In genomic region chr8:122666827-122667226, GRCm38 (mm10) we compare ENCODE assay signal across 8 mouse cellular contexts. TPM values are rescaled to one million over a fixed set of nuclear protein-coding genes. Genes with fewer than 3 reads are reported as not detected.
DNase-seq lines count a peak whose midpoint lies in the region; ATAC-seq and TF ChIP-seq lines count a peak whose summit lies in the region.

No protein-coding gene starts in this region.

- DNase-seq in lung, postnatal 10 days: peak; percentile 47
- DNase-seq in lung, adult 18-20 months: no peak
- no peak for DNase-seq in hindbrain, postnatal 0 days (ENCODE audit: low spot score)
- DNase-seq in liver, postnatal 0 days: peak; percentile 44
- DNase-seq in thymus, adult 2 months: peak; percentile 67
- DNase-seq in cerebellum, adult 11-12 months: no peak
- no peak for DNase-seq in cerebellum, postnatal 36 days

- peak overlapping the region; percentile 41; the same call in 1 of the 2 replicates for H3K4me2 ChIP-seq in embryonic facial prominence, embryonic 13.5 days
- H3K4me2 ChIP-seq in hindbrain, postnatal 0 days (ENCODE audit: low read depth, low read length): no peak overlapping the region
- H3K4me2 ChIP-seq in liver, postnatal 0 days (ENCODE audit: low read depth, low read length): peak overlapping the region; percentile 51

- no peak overlapping the region for H3K4me3 ChIP-seq in embryonic facial prominence, embryonic 13.5 days
- H3K4me3 ChIP-seq in hindbrain, postnatal 0 days (ENCODE audit: low read length): no peak overlapping the region
- 0 out of 2 replicates have a peak overlapping the region, but pooled peaks have one; percentile 1 for H3K4me3 ChIP-seq in liver, postnatal 0 days (ENCODE audit: low read depth, low read length)
- H3K4me3 ChIP-seq in thymus, adult 2 months (ENCODE audit: control insufficient read depth, insufficient read depth, low read length): 0 out of 2 replicates have a peak overlapping the region, but pooled peaks have one; percentile 10

- WGBS in embryonic facial prominence, embryonic 13.5 days: 49% methylated on average over 12 of the region's 12 CpGs
- 53% methylated on average over 12 of the region's 12 CpGs for WGBS in hindbrain, postnatal 0 days
- WGBS in liver, postnatal 0 days (ENCODE audit: insufficient replicate concordance): 24% methylated on average over 12 of the region's 12 CpGs
- WGBS in thymus, adult 2 months: 4% methylated on average over 12 of the region's 12 CpGs

- ATAC-seq in embryonic facial prominence, embryonic 13.5 days (ENCODE audit: insufficient number of reproducible peaks, insufficient read depth, low FRiP score, low TSS enrichment, low read depth): no peak
- no peak for ATAC-seq in hindbrain, postnatal 0 days
- peak; percentile 31; the same call in 1 of the 2 replicates for ATAC-seq in liver, postnatal 0 days

- H3K9ac ChIP-seq in embryonic facial prominence, embryonic 13.5 days: 0 out of 2 replicates have a peak overlapping the region, but pooled peaks have one; percentile 32
- no peak overlapping the region for H3K9ac ChIP-seq in hindbrain, postnatal 0 days (replicated peaks; ENCODE audit: low read length)
- no peak overlapping the region for H3K9ac ChIP-seq in liver, postnatal 0 days (replicated peaks)

- peak overlapping the region; percentile 45 for H3K27ac ChIP-seq in embryonic facial prominence, embryonic 13.5 days
- H3K27ac ChIP-seq in hindbrain, postnatal 0 days: peak overlapping the region; percentile 66
- H3K27ac ChIP-seq in liver, postnatal 0 days (ENCODE audit: low read depth): peak overlapping the region; percentile 60
- peak overlapping the region; percentile 54 for H3K27ac ChIP-seq in thymus, adult 2 months (ENCODE audit: control insufficient read depth, insufficient read depth, low read length)

- 0 out of 2 replicates have a peak, but pooled peaks have one; percentile 6 for TF ChIP-seq POLR2A in thymus, adult 2 months (IDR thresholded peaks at IDR 0.05; ENCODE audit: control insufficient read depth, extremely low read depth, insufficient read depth, low read length, poor library complexity)

- TF ChIP-seq CTCF in hindbrain, postnatal 0 days (IDR thresholded peaks at IDR 0.05; ENCODE audit: low read depth): no peak
- TF ChIP-seq CTCF in liver, postnatal 0 days (IDR thresholded peaks at IDR 0.05; ENCODE audit: low read depth): no peak
- TF ChIP-seq CTCF in thymus, adult 2 months (IDR thresholded peaks at IDR 0.05; ENCODE audit: borderline replicate concordance, control insufficient read depth, extremely low read depth, insufficient read depth, low read length, poor library complexity): no peak

- peaks cover 64% of the 10 kb centered on the region for H3K4me1 ChIP-seq in embryonic facial prominence, embryonic 13.5 days
- H3K4me1 ChIP-seq in hindbrain, postnatal 0 days (ENCODE audit: insufficient read depth, low read length): peaks cover 32% of the 10 kb centered on the region
- peaks cover 27% of the 10 kb centered on the region for H3K4me1 ChIP-seq in liver, postnatal 0 days (ENCODE audit: insufficient read depth)
- H3K4me1 ChIP-seq in thymus, adult 2 months (replicated peaks; ENCODE audit: control insufficient read depth, insufficient read depth, low read length): peaks cover 50% of the 10 kb centered on the region

- H3K36me3 ChIP-seq in embryonic facial prominence, embryonic 13.5 days: no peaks in the 10 kb centered on the region
- H3K36me3 ChIP-seq in hindbrain, postnatal 0 days (ENCODE audit: insufficient read depth, low read length): no peaks in the 10 kb centered on the region
- H3K36me3 ChIP-seq in liver, postnatal 0 days (replicated peaks; ENCODE audit: insufficient read depth, low read length): no peaks in the 10 kb centered on the region
- H3K36me3 ChIP-seq in thymus, adult 2 months (ENCODE audit: control insufficient read depth, insufficient read depth, low read length): no peaks in the 10 kb centered on the region

- TF ChIP-seq EP300 in liver, postnatal 0 days (IDR thresholded peaks at IDR 0.05; ENCODE audit: low read depth): no peak

- H3K27me3 ChIP-seq in embryonic facial prominence, embryonic 13.5 days: peaks cover 40% of the 10 kb centered on the region
- no peaks in the 10 kb centered on the region for H3K27me3 ChIP-seq in hindbrain, postnatal 0 days (ENCODE audit: insufficient read depth, low read length)
- H3K27me3 ChIP-seq in liver, postnatal 0 days (ENCODE audit: insufficient read depth, low read length): no peaks in the 10 kb centered on the region
- H3K27me3 ChIP-seq in thymus, adult 2 months (ENCODE audit: control insufficient read depth, insufficient read depth, low read length): no peaks in the 10 kb centered on the region

- H3K9me3 ChIP-seq in embryonic facial prominence, embryonic 13.5 days: no peaks in the 10 kb centered on the region
- H3K9me3 ChIP-seq in hindbrain, postnatal 0 days (ENCODE audit: low read length): no peaks in the 10 kb centered on the region
- H3K9me3 ChIP-seq in liver, postnatal 0 days (ENCODE audit: low read length): no peaks in the 10 kb centered on the region

RNA-seq across cellular contexts. Expression of gene Cbfa2t3, which starts 32.1 kb away (rescaled TPM):
- polyA plus RNA-seq in embryonic facial prominence, embryonic 13.5 days (2015; fragmentation: Nextera tagmentation; extraction: Ambion mirVana): 4.6 TPM in 2 replicates
- total RNA-seq in hindbrain, postnatal 0 days (2014; rRNA removed): 9.2 and 10.0 TPM in 2 replicates
- polyA plus RNA-seq in hindbrain, postnatal 0 days (2015; fragmentation: Nextera tagmentation; extraction: Ambion mirVana): 12.4 and 12.6 TPM in 2 replicates
- polyA plus RNA-seq in liver, postnatal 0 days (2015; fragmentation: Nextera tagmentation; extraction: Ambion mirVana): 2.1 and 2.4 TPM in 2 replicates
- 62.3 and 76.8 TPM in 2 replicates for polyA plus RNA-seq in thymus, adult 2 months (2012; rRNA removed)

RNA-seq across cellular contexts. Expression of gene Pabpn1l, which starts 44.3 kb away (rescaled TPM):
- polyA plus RNA-seq in embryonic facial prominence, embryonic 13.5 days (2015; fragmentation: Nextera tagmentation; extraction: Ambion mirVana): not detected in 2 replicates
- not detected in 2 replicates for total RNA-seq in hindbrain, postnatal 0 days (2014; rRNA removed)
- not detected in 2 replicates for polyA plus RNA-seq in hindbrain, postnatal 0 days (2015; fragmentation: Nextera tagmentation; extraction: Ambion mirVana)
- polyA plus RNA-seq in liver, postnatal 0 days (2015; fragmentation: Nextera tagmentation; extraction: Ambion mirVana): not detected in 2 replicates
- polyA plus RNA-seq in thymus, adult 2 months (2012; rRNA removed): 0.20 and 0.42 TPM in 2 replicates

RNA-seq across cellular contexts. Expression of gene Trappc2l, which starts 55.4 kb away (rescaled TPM):
- 53.0 and 57.7 TPM in 2 replicates for polyA plus RNA-seq in embryonic facial prominence, embryonic 13.5 days (2015; fragmentation: Nextera tagmentation; extraction: Ambion mirVana)
- total RNA-seq in hindbrain, postnatal 0 days (2014; rRNA removed): 7.6 and 11.4 TPM in 2 replicates
- polyA plus RNA-seq in hindbrain, postnatal 0 days (2015; fragmentation: Nextera tagmentation; extraction: Ambion mirVana): 117 and 130 TPM in 2 replicates
- 29.3 and 30.7 TPM in 2 replicates for polyA plus RNA-seq in liver, postnatal 0 days (2015; fragmentation: Nextera tagmentation; extraction: Ambion mirVana)
- 104 and 133 TPM in 2 replicates for polyA plus RNA-seq in thymus, adult 2 months (2012; rRNA removed)

RNA-seq across cellular contexts. Expression of gene Galns, which starts 55.6 kb away (rescaled TPM):
- 7.5 and 7.6 TPM in 2 replicates for polyA plus RNA-seq in embryonic facial prominence, embryonic 13.5 days (2015; fragmentation: Nextera tagmentation; extraction: Ambion mirVana)
- 12.0 and 14.2 TPM in 2 replicates for total RNA-seq in hindbrain, postnatal 0 days (2014; rRNA removed)
- 9.1 and 10.0 TPM in 2 replicates for polyA plus RNA-seq in hindbrain, postnatal 0 days (2015; fragmentation: Nextera tagmentation; extraction: Ambion mirVana)
- polyA plus RNA-seq in liver, postnatal 0 days (2015; fragmentation: Nextera tagmentation; extraction: Ambion mirVana): 6.8 and 6.9 TPM in 2 replicates
- 15.6 and 19.2 TPM in 2 replicates for polyA plus RNA-seq in thymus, adult 2 months (2012; rRNA removed)

Comparison
In these comparisons a context has a peak if more than half of its experiments do, and no peak if none do; other contexts are left out.
1. DNase-seq: peak in lung, postnatal 10 days (single experiment), liver, postnatal 0 days (single experiment) and thymus, adult 2 months (single experiment); none in lung, adult 18-20 months (0 of 2), hindbrain, postnatal 0 days (single experiment), cerebellum, adult 11-12 months (single experiment) and cerebellum, postnatal 36 days (0 of 2).
2. H3K4me3 ChIP-seq: peak in liver, postnatal 0 days (single experiment) and thymus, adult 2 months (single experiment); none in embryonic facial prominence, embryonic 13.5 days (single experiment) and hindbrain, postnatal 0 days (single experiment).
3. Peak in every context shown above with its lines, with median percentiles within 50 percentile points of each other: H3K27ac ChIP-seq.